Mouse (Mus musculus) forebrain, embryonic 16.5 days (tissue): Measurements from ENCODE around the gene Cd320. TPM values are rescaled to one million over a fixed set of nuclear protein-coding genes. Genes with fewer than 3 reads are reported as not detected.
"Not testable (repeated sequence)": the region's sequence is repeated elsewhere in the genome, so short reads cannot be mapped to it uniquely, and the experiment has no call there.

Source experiments
- ATAC-seq: fragments of 200-750 bp; cut with Nextera tagmentation; 2 replicates; pipeline ENCODE4 v1.8.0; 2017; ENCODE audit warnings: mild to moderate bottlenecking, moderate library complexity
- H3K27ac ChIP-seq: fragments of 300-500 bp; sonication (generic); 2 replicates; pipeline ENCODE4 v1.5.1; 2014; ENCODE audit warnings: low read length, control low read depth
- H3K27me3 ChIP-seq: fragments of 300-500 bp; sonication (generic); replicated peaks from 2 replicates; pipeline ENCODE4 v1.6.1; 2014; ENCODE audit warnings: low read length; ENCODE audit not compliant: control insufficient read depth, insufficient read depth
- H3K36me3 ChIP-seq: fragments of 300-500 bp; sonication (generic); 2 replicates; pipeline ENCODE4 v1.6.1; 2014; ENCODE audit not compliant: control insufficient read depth, insufficient read depth
- H3K4me1 ChIP-seq: fragments of 300-500 bp; sonication (generic); replicated peaks from 2 replicates; pipeline ENCODE4 v1.6.1; 2014; ENCODE audit warnings: low read length; ENCODE audit not compliant: control insufficient read depth, insufficient read depth
- H3K4me2 ChIP-seq: fragments of 300-500 bp; sonication (generic); 2 replicates; pipeline ENCODE4 v1.6.1; 2014; ENCODE audit warnings: mild to moderate bottlenecking, low read length, control low read depth
- H3K4me3 ChIP-seq: fragments of 300-500 bp; sonication (generic); replicated peaks from 2 replicates; pipeline ENCODE4 v1.5.1; 2014; ENCODE audit warnings: mild to moderate bottlenecking, low read length, control low read depth
- H3K9ac ChIP-seq: fragments of 300-500 bp; sonication (generic); replicated peaks from 2 replicates; pipeline ENCODE4 v1.6.1; 2014; ENCODE audit warnings: low read depth, low read length, control low read depth
- H3K9me3 ChIP-seq: fragments of 300-500 bp; sonication (generic); 2 replicates; pipeline ENCODE4 v1.6.1; 2016; ENCODE audit warnings: low read length; ENCODE audit not compliant: control insufficient read depth
- WGBS: fragments of 180-500 bp; shearing (Covaris S2); extraction: QIAGEN DNeasy Blood & Tissue Kit; methylation state at CpG from one replicate; pipeline ENCODE4 v1.1.7; 2014; 5-methylcytosine and 5-hydroxymethylcytosine counted together
- polyA plus RNA-seq: library from polyadenylated mRNA; unstranded; fragments of >200 nt; fragmentation: Nextera tagmentation; extraction: Ambion mirVana; gene quantifications from 2 replicates; pipeline ENCODE4 v1.2.1, GENCODE M21; 2015

Gene Cd320
- polyA plus RNA-seq, 1 experiment from 2014 or later, result 62.0 TPM

DNA sequence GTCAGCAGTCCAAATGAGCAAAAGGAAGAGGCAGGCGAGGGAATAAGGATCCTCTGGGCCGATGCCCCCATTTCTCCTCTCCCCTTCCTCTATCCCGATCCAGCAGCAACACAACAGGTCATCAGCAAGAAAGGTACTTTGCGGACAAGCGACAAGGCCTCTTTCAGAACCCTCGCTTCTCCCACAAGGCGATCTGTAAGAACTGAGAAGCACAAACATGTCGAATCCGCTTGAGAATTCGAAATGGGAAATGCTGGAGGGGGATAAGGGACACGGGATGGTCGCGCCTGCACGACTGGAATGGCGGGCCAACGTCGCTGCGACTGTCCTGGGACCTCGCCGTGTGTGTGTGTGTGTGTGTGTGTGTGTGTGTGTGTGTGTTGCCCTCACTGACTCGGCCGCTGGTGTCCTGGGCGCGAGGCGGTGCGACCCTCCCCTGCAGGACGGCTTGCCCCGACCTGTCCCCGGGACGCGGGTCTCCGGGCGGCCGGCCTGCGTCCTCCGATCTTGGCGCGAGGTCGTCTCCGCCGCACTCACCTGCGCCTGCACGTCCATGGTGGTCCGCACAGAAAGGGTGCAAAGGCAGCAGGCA lies 47.1 kb downstream of the Cd320 start:
- not testable (repeated sequence) for H3K27me3 ChIP-seq, H3K36me3 ChIP-seq, ATAC-seq, H3K9me3 ChIP-seq, H3K27ac ChIP-seq, H3K4me1 ChIP-seq
- Histone ChIP-seq H3K4me3 (peak overlapping the region; percentile 60), H3K9ac (peak overlapping the region; percentile 54), H3K4me2 (peak overlapping the region; percentile 63)
- WGBS, result 0% methylated on average over 40 of the region's 44 CpGs

DNA sequence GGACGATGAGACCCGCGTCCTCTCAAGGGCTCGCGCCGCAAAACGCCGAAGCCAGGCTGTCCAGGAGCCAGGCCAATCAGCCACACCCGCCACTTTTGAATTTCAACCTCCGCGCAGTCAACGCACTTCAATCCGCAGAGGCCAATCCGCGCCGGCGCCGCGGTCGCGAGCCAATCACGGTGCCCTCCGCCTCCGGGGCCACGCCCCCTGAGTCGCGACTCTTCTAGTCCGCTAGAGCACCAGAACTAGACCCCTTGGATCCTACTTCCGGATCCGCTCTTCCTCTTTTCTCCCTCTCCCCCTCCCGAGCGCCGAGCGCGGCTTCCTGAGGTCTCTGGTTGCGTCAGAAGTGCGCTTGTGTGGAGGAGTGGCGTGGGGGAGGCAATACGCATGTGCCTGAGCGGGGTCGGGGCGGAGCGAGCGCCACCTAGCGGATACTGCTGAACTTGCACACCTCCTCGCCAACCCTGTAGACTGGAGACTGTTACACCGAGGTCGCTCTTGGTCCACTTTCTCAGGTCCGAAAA lies 47.7 kb downstream of the Cd320 start, which contains the start of gene Kifc1:
Kifc1 (minus strand) TSS at position 129 of the 527 bp plus-strand sequence.
- Histone ChIP-seq H3K9ac (peak within 1 kb of the TSS; percentile 54), H3K4me3 (peak within 1 kb of the TSS; percentile 60), H3K27me3 (no peaks in the 10 kb centered on the region), H3K36me3 (no peaks in the 10 kb centered on the region), H3K4me2 (peak within 1 kb of the TSS; percentile 63), H3K4me1 (peaks cover 8% of the 10 kb centered on the region), H3K27ac (no peak within 1 kb of the TSS), H3K9me3 (no peaks in the 10 kb centered on the region)
- ATAC-seq, result peak; percentile 100
- 0% methylated on average over 49 of the region's 49 CpGs for WGBS

DNA sequence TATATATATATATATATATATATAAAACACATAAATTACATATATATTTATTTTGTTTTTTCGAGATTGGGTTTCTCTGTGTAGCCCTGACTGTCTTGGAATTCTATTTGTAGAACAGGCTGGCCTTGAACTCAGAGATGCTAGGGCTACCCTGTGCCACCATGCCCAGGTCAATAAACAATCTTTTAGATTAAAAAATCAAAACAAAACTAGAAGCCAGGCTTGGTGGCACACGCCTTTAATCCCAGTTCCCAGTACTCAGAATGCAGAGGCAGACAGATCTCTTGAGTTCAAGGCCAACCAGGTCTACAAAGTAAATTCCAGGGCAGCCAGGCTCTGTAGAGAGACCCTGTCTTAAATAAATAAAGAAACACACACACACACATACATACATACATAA lies 48.5 kb downstream of the Cd320 start:
- WGBS, result 67% methylated on average over 2 of the region's 2 CpGs
- H3K27me3 ChIP-seq, result no peaks in the 10 kb centered on the region
- ATAC-seq, result no peak
- H3K27ac ChIP-seq, result no peak overlapping the region
- H3K36me3 ChIP-seq, result no peaks in the 10 kb centered on the region
- no peak overlapping the region for H3K4me2 ChIP-seq
- no peaks in the 10 kb centered on the region for H3K9me3 ChIP-seq
- H3K9ac ChIP-seq, result no peak overlapping the region
- no peak overlapping the region for H3K4me3 ChIP-seq
- peaks cover 8% of the 10 kb centered on the region for H3K4me1 ChIP-seq

DNA sequence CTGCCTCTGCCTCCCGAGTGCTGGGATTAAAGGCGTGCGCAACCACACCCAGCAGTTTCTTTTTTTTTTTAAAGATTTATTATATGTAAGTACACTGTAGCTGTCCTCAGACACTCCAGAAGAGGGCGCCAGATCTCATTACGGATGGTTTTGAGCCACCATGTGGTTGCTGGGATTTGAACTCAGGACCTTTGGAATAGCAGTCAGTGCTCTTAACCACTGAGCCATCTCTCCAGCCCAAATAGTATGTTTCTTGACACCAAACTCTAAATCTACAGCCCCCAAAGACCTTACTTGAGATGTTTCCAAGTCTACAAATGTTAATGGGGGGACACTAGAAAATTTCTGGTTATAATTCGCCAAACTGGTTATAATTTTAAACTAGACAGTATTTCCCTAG lies 49.0 kb downstream of the Cd320 start:
- not testable (repeated sequence) for H3K27ac ChIP-seq, H3K9me3 ChIP-seq, H3K36me3 ChIP-seq, H3K4me3 ChIP-seq, H3K9ac ChIP-seq, H3K27me3 ChIP-seq, H3K4me1 ChIP-seq, ATAC-seq, H3K4me2 ChIP-seq
- WGBS, result 65% methylated on average over 6 of the region's 6 CpGs

DNA sequence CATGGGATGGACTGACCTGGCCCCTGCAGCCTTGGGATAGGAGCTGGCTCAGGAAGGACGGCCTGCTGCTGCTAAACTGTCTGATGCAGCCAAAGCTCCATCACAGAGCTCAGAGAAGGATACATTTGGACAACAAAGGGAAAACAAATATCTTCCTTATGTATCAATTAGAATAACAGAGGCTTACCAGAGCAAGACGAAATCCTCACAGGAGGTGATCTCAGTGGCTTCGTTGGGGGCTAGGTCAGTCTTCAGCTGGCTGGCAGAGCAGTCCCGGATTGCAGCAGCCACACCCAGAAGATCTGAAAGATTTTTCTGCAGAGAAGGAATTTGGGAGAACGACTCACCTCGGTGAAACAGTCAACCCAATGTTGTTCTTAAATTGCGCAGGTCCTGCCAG lies 49.5 kb downstream of the Cd320 start:
- no peaks in the 10 kb centered on the region for H3K36me3 ChIP-seq
- H3K4me2 ChIP-seq, result no peak overlapping the region
- no peaks in the 10 kb centered on the region for H3K27me3 ChIP-seq
- H3K27ac ChIP-seq, result no peak overlapping the region
- 31% methylated on average over 7 of the region's 7 CpGs for WGBS
- H3K9me3 ChIP-seq, result no peaks in the 10 kb centered on the region
- H3K4me1 ChIP-seq, result peaks cover 8% of the 10 kb centered on the region
- H3K9ac ChIP-seq, result no peak overlapping the region
- H3K4me3 ChIP-seq, result no peak overlapping the region
- ATAC-seq, result no peak

DNA sequence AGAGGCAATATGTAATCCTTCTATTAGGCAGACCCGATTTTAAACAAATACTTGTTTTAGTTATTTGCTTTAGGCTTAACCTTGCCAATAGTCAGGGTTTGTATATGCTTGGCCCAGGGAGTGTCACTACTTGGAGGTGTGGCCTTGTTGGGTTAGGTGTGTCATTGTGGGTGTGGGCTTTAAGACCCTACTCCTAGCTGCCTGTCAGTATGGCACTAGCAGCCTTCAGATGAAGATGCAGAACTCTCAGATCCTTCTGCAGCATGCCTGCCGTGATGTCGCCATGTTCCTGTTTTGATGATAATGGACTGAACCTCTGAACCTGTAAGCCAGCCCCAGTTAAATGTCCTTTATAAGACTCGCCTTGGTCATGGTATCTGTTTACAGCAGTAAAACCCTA lies 50.1 kb downstream of the Cd320 start:
- not testable (repeated sequence) for H3K4me1 ChIP-seq, H3K9ac ChIP-seq, H3K27me3 ChIP-seq, H3K27ac ChIP-seq, H3K4me2 ChIP-seq, H3K36me3 ChIP-seq, H3K9me3 ChIP-seq, H3K4me3 ChIP-seq, ATAC-seq
- WGBS, result 88% methylated on average over 4 of the region's 4 CpGs

DNA sequence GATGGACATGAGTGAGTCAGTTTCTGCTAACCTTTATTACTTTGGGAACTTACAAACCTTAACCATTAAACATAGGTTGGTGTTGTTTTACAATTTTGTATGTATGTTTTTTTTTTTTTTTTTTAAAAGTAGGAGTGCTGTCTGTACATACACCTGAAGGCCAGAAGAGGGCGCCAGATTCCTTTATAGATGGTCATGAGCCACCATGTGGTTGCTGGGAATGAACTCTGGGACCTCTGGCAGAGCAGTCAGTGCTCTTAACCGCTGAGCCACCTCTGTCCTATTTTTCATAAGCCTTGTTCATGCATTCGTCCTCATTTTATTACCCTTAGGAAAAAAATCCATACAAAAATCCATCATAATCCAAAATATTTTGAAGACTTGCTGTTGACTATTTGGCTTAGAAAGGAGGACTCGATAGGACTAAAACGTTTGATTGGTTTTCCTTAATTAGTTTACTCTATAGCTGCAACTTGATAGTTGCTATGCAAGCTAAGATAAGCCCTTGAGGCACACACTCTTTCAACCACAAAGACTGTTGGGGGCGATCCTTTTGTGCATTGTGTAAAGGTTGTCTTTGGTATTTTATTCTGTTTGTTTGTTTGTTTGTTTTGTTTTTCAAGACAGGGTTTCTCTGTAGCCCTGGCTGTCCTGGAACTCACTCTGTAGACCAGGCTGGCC lies 54.4 kb downstream of the Cd320 start:
- H3K4me3 ChIP-seq, result no peak overlapping the region

DNA sequence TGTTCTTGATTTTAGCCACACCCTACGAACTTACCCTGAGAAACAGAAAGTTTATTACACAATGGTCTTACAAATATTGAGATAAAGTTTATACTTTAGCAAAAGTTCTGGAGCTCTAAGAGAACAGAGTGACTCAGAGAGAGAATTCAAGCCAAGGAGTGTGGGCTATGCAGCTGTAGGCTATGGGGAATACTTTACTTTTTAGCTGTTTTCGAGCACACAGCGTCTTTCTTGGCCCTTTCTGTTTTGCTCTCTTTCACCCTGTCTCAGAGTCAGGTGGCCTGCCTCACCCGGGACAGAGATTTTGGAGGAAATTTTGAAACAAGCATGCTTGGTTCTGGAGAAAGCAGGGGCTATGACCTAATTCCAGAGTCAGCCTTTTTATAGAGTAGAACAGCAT lies 55.3 kb downstream of the Cd320 start:
- H3K27ac ChIP-seq, ATAC-seq: not testable (repeated sequence)

More for the DNA sequence above, 54.4 kb downstream of the Cd320 start:
- Histone ChIP-seq H3K9me3 (no peaks in the 10 kb centered on the region), H3K9ac (no peak overlapping the region), H3K27ac (no peak overlapping the region), H3K4me1 (no peaks in the 10 kb centered on the region), H3K36me3 (no peaks in the 10 kb centered on the region), H3K4me2 (no peak overlapping the region), H3K27me3 (no peaks in the 10 kb centered on the region)
- ATAC-seq, result no peak
- WGBS, result 43% methylated on average over 6 of the region's 6 CpGs

More for the DNA sequence above, 55.3 kb downstream of the Cd320 start:
- 87% methylated on average over 4 of the region's 4 CpGs for WGBS
- H3K27me3 ChIP-seq, H3K4me1 ChIP-seq, H3K4me2 ChIP-seq, H3K9ac ChIP-seq, H3K4me3 ChIP-seq, H3K36me3 ChIP-seq, H3K9me3 ChIP-seq: not testable (repeated sequence)
